Mouse (Mus musculus): ENCODE data around the gene Gtf2h5.

DNA sequence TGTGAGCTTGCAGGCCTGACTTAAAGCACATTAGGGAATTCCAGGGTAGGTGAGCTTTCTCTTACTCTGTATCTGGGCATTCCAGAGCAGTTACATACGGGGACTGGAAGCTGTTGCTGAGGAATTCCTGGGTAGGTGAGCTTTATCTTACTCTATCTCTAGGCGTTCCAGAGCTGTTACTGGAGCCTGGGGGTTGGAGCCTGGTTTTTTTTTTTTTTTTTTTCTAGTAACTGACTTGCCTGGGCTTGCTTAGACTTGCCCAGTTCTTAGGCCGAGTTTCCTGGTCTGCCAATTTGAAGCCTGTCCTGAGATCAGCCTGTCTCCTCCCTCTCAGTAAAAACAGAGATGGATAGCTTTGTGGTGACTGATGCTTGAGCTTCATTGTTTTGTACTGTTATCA, 48.5 kb downstream of the Gtf2h5 start:
- TF ChIP-seq CTCF (IDR thresholded peaks at IDR 0.05; ENCODE audit: low read depth, low read length) (no peak), POLR2A (IDR thresholded peaks at IDR 0.05; ENCODE audit: insufficient read depth, low read length) (no peak)

Data from ES-Bruce4 (cell line).